Mouse (Mus musculus) CH12.LX (cell line): Measurements from ENCODE around the gene Lrrfip1. TPM values are rescaled to one million over a fixed set of nuclear protein-coding genes. Genes with fewer than 3 reads are reported as not detected.
A peak's percentile ranks its signal among the peaks of the same experiment; 100 is the strongest.

Experiments
- DNase-seq: peaks from one replicate; pipeline ENCODE4 v3.0.0-alpha.2; 2013; ENCODE audit errors: extremely low read depth
- H3K27ac ChIP-seq: 2 replicates; pipeline ENCODE4 v1.5.1; 2012; ENCODE audit warnings: low read depth, mild to moderate bottlenecking, control low read depth, moderate library complexity; ENCODE audit not compliant: insufficient read depth
- H3K27me3 ChIP-seq: replicated peaks from 2 replicates; pipeline ENCODE3; 2012; ENCODE audit warnings: inconsistent platforms
- H3K36me3 ChIP-seq, 2 experiments: replicated peaks in 1 of 2; 2 replicates each; pipeline versions ENCODE3 to v1.6.1; 2012; ENCODE audit warnings: inconsistent platforms in 1 of 2, low read length in 1 of 2, mild to moderate bottlenecking in 1 of 2, mixed read lengths in 1 of 2, moderate library complexity in 1 of 2; ENCODE audit not compliant: control insufficient read depth in 1 of 2, insufficient read depth in 1 of 2
- H3K4me1 ChIP-seq, 2 experiments: 2 replicates each; pipeline ENCODE4 v1.6.1; 2012; ENCODE audit warnings: inconsistent platforms in 1 of 2, moderate library complexity in 1 of 2; ENCODE audit not compliant: insufficient read depth in 2 of 2, control insufficient read depth in 1 of 2
- H3K4me2 ChIP-seq: 2 replicates; pipeline ENCODE4 v1.6.1; 2012; ENCODE audit warnings: low read depth, mild to moderate bottlenecking, control low read depth; ENCODE audit not compliant: poor library complexity, insufficient read depth, severe bottlenecking
- H3K4me3 ChIP-seq, 3 experiments: fragments of 150-350 bp in 1 of 3; sonication (generic) in 1 of 3; replicated peaks in 1 of 3; 2 replicates each; pipeline versions ENCODE3 to v1.5.1; 2011 to 2012; ENCODE audit warnings: low read depth in 2 of 3, low read length in 2 of 3, mild to moderate bottlenecking in 2 of 3, moderate library complexity in 2 of 3, control low read depth in 1 of 3, improper control_type of control experiment in 1 of 3, inconsistent platforms in 1 of 3, mixed read lengths in 1 of 3; ENCODE audit not compliant: poor library complexity in 1 of 3
- H3K79me2 ChIP-seq: replicated peaks from 2 replicates; pipeline ENCODE4 v1.6.1; 2012; ENCODE audit warnings: mild to moderate bottlenecking, moderate library complexity; ENCODE audit not compliant: control insufficient read depth, poor library complexity, insufficient read depth, severe bottlenecking; ENCODE audit errors: extremely low read depth
- H3K9ac ChIP-seq: 2 replicates; pipeline ENCODE4 v1.6.1; 2012; ENCODE audit warnings: low read depth, mild to moderate bottlenecking, control low read depth, moderate library complexity; ENCODE audit not compliant: insufficient read depth
- H3K9me3 ChIP-seq: replicated peaks from 2 replicates; pipeline ENCODE3; 2012; ENCODE audit warnings: low read length, inconsistent platforms, mixed read lengths
- CHD1 ChIP-seq: IDR thresholded peaks from 2 replicates; pipeline ENCODE4 v1.6.1; 2012; ENCODE audit warnings: low read depth, low read length, improper control_type of control experiment, inconsistent platforms
- CHD2 ChIP-seq: IDR thresholded peaks from 2 replicates; pipeline ENCODE4 v1.6.1; 2011; ENCODE audit warnings: low read length, improper control_type of control experiment
- CTCF ChIP-seq, 2 experiments: IDR thresholded peaks in 1 of 2; conservative IDR thresholded peaks in 1 of 2; 2 replicates each; pipeline ENCODE4 v1.5.1; 2011 to 2012; ENCODE audit warnings: low read depth in 2 of 2, low read length in 2 of 2, improper control_type of control experiment in 1 of 2, inconsistent platforms in 1 of 2, mild to moderate bottlenecking in 1 of 2, moderate library complexity in 1 of 2
- E2F4 ChIP-seq: IDR thresholded peaks from 2 replicates; pipeline ENCODE4 v1.6.1; 2011; ENCODE audit warnings: low read depth, low read length, improper control_type of control experiment; ENCODE audit not compliant: insufficient replicate concordance
- ELF1 ChIP-seq: IDR thresholded peaks from 2 replicates; pipeline ENCODE4 v1.6.1; 2014; ENCODE audit warnings: low read depth, mild to moderate bottlenecking, inconsistent platforms, low read length, improper control_type of control experiment
- EP300 ChIP-seq: IDR thresholded peaks from 2 replicates; pipeline ENCODE4 v1.6.1; 2011; ENCODE audit warnings: low read length, improper control_type of control experiment
- ETS1 ChIP-seq: conservative IDR thresholded peaks from 2 replicates; pipeline ENCODE4 v1.6.1; 2012; ENCODE audit warnings: low read depth, mild to moderate bottlenecking, inconsistent platforms, low read length, improper control_type of control experiment, moderate library complexity
- HCFC1 ChIP-seq: IDR thresholded peaks from 2 replicates; pipeline ENCODE4 v1.6.1; 2012; ENCODE audit warnings: low read depth, mild to moderate bottlenecking, inconsistent platforms, low read length, improper control_type of control experiment
- MAZ ChIP-seq: IDR thresholded peaks from 2 replicates; pipeline ENCODE4 v1.6.1; 2012; ENCODE audit warnings: low read depth, mild to moderate bottlenecking, inconsistent platforms, low read length, improper control_type of control experiment, moderate library complexity
- NRF1 ChIP-seq: IDR thresholded peaks from 2 replicates; pipeline ENCODE4 v1.6.1; 2014; ENCODE audit warnings: low read depth, mild to moderate bottlenecking, inconsistent platforms, low read length, improper control_type of control experiment, moderate library complexity
- PAX5 ChIP-seq: IDR thresholded peaks from 2 replicates; pipeline ENCODE4 v1.6.1; 2012; ENCODE audit warnings: low read length, inconsistent platforms, mixed read lengths
- POLR2A ChIP-seq: IDR thresholded peaks from 2 replicates; pipeline ENCODE4 v1.6.1; 2011; ENCODE audit warnings: low read depth, mild to moderate bottlenecking, improper control_type of control experiment, low read length
- RAD21 ChIP-seq: IDR thresholded peaks from 2 replicates; pipeline ENCODE4 v1.6.1; 2011; ENCODE audit warnings: low read depth, mild to moderate bottlenecking, low read length, improper control_type of control experiment, moderate library complexity
- RCOR1 ChIP-seq: conservative IDR thresholded peaks from 2 replicates; pipeline ENCODE4 v1.6.1; 2012; ENCODE audit warnings: low read depth, mild to moderate bottlenecking, inconsistent platforms, low read length, improper control_type of control experiment
- SMC3 ChIP-seq: IDR thresholded peaks from 2 replicates; pipeline ENCODE4 v1.6.1; 2011; ENCODE audit warnings: low read depth, low read length, improper control_type of control experiment
- USF1 ChIP-seq: IDR thresholded peaks from 2 replicates; pipeline ENCODE4 v1.6.1; 2014; ENCODE audit warnings: low read depth, mild to moderate bottlenecking, inconsistent platforms, low read length, improper control_type of control experiment
- USF2 ChIP-seq: conservative IDR thresholded peaks from 2 replicates; pipeline ENCODE4 v1.6.1; 2011; ENCODE audit warnings: low read depth, low read length, improper control_type of control experiment
- ZKSCAN1 ChIP-seq: IDR thresholded peaks from 2 replicates; pipeline ENCODE4 v1.6.1; 2012; ENCODE audit warnings: low read depth, inconsistent platforms, low read length, improper control_type of control experiment, borderline replicate concordance
- ZMIZ1 ChIP-seq: IDR thresholded peaks from 2 replicates; pipeline ENCODE4 v1.6.1; 2012; ENCODE audit warnings: low read depth, mild to moderate bottlenecking, inconsistent platforms, low read length, improper control_type of control experiment
- dilution Hi-C: fragments of 300-500 bp; cut with MboI; formaldehyde crosslinking; loops from 2 replicates; pipeline ENCODE4 v1.14.3; 2020; ENCODE audit warnings: low sequenced_read_pairs; ENCODE audit not compliant: extremely low pct_unique_long_range_greater_than_20kb, extremely low pct_ligation_motif_present
- in situ Hi-C: fragments of 300-500 bp; cut with MboI; formaldehyde crosslinking; loops from 3 replicates; pipeline ENCODE4 v1.14.3; 2019; ENCODE audit warnings: low sequenced_read_pairs, low pct_ligation_motif_present, low pct_unique_long_range_greater_than_20kb, mixed read lengths
- polyA plus RNA-seq: library from polyadenylated mRNA; unstranded; fragments of >175 nt; gene quantifications from 2 replicates; pipeline ENCODE4 v1.2.1, GENCODE M21; 2012; ENCODE audit warnings: low read depth; ENCODE audit not compliant: insufficient read length
- total RNA-seq, 2 experiments: library from RNA; depleted of rRNA; stranded (reverse); fragments of 300-350 nt in 1 of 2; fragments of >200 nt in 1 of 2; gene quantifications; 2 replicates each; pipeline ENCODE4 v1.2.3; 2012 to 2014

The Lrrfip1 gene
- total and polyA plus RNA-seq, 3 experiments: 17.2 to 30.5 (median 19.1) TPM

- Histone ChIP-seq H3K4me1 (peaks cover 9 to 60% of the 10 kb centered on the region in 2 experiments), H3K4me2 (peak overlapping the region; percentile 4), H3K79me2 (no peaks in the 10 kb centered on the region), H3K4me3 (no peak overlapping the region), H3K36me3 (peaks cover 0 to under 1% of the 10 kb centered on the region in 2 experiments), H3K27me3 (no peaks in the 10 kb centered on the region), H3K27ac (no peak overlapping the region), H3K9me3 (no peaks in the 10 kb centered on the region)
- in situ Hi-C loops: loop anchor here (5.0 kb wide), 1 partner anchor 43 kb away; no protein-coding TSS in a partner anchor
- no peak for DNase-seq
- TF ChIP-seq MAZ: no peak
- no peak for TF ChIP-seq RCOR1
- TF ChIP-seq ZKSCAN1: no peak
- no peak for TF ChIP-seq ETS1
- TF ChIP-seq USF2: no peak
- TF ChIP-seq E2F4: no peak
- 0 out of 2 replicates have a peak, but pooled peaks have one; percentile 18 for TF ChIP-seq POLR2A
- TF ChIP-seq USF1: no peak
- TF ChIP-seq, all 38 proteins: peak for 1
- dilution Hi-C loops: no loop called here
- H3K9ac ChIP-seq: no peak overlapping the region
Measured at GRCm38 (mm10) chr1:91044176-91044575, 45.6 kb downstream of the Lrrfip1 start.

DNA sequence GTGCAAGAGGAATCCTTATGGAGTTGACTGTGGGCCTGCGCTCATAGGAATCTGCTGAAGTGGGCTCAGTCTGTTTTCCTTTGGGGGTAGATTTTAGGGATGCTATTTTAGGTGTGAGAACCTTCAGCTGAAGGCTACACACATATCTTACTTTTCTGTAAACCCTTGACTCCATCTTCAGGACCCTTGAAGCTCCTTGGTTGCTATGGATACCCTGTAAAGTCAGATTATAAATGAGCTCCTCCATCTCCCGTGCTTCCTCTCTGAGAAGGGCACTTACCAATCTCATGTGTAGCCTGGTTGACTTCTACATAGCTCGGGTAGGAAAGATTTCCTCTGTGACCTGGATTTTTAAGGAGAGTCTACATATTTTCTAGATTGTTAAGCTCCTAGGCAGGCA is 46.1 kb downstream of the Lrrfip1 start:
- DNase-seq: no peak
- Histone ChIP-seq H3K27me3 (no peaks in the 10 kb centered on the region), H3K4me3 (no peak overlapping the region), H3K9ac (no peak overlapping the region), H3K27ac (no peak overlapping the region)
- TF ChIP-seq HCFC1 (no peak), CHD1 (no peak), PAX5 (no peak), CHD2 (no peak), CTCF (conservative IDR thresholded peaks at IDR 0.05 in 1 of 2, IDR thresholded peaks at IDR 0.05 in 1 of 2; ENCODE audit: low read depth in 2 of 2, low read length in 2 of 2) (no peak), E2F4 (no peak), ELF1 (no peak), NRF1 (no peak), ZMIZ1 (no peak), MAZ (no peak), EP300 (no peak), SMC3 (no peak), RAD21 (no peak)
- TF ChIP-seq, all 38 proteins: peak for 0
- H3K79me2 ChIP-seq: no peaks in the 10 kb centered on the region
- in situ Hi-C loops (loop anchor here (5.0 kb wide), 1 partner anchor 43 kb away; no protein-coding TSS in a partner anchor), dilution Hi-C loops (no loop called here)
- peaks cover 8 to 60% of the 10 kb centered on the region in 2 experiments for H3K4me1 ChIP-seq
- peaks cover 0 to 3% of the 10 kb centered on the region in 2 experiments for H3K36me3 ChIP-seq
- no peaks in the 10 kb centered on the region for H3K9me3 ChIP-seq
- peak overlapping the region; percentile 4 for H3K4me2 ChIP-seq
